Mouse (Mus musculus) embryonic facial prominence, embryonic 13.5 days (tissue): ENCODE measurements around the gene Rtn1. TPM values are rescaled to one million over a fixed set of nuclear protein-coding genes. Genes with fewer than 3 reads are reported as not detected.
A peak's percentile ranks its signal among the peaks of the same experiment; 100 is the strongest.

ENCODE experiments used
- ATAC-seq: fragments of 200-750 bp; cut with Nextera tagmentation; 2 replicates; pipeline ENCODE4 v1.8.0; 2017; ENCODE audit warnings: low read depth; ENCODE audit not compliant: insufficient number of reproducible peaks, insufficient read depth, low FRiP score, low TSS enrichment
- H3K27ac ChIP-seq: fragments of 300-500 bp; sonication (generic); 2 replicates; pipeline ENCODE4 v1.5.1; 2015; ENCODE audit warnings: moderate library complexity, mild to moderate bottlenecking, inconsistent platforms
- H3K27me3 ChIP-seq: fragments of 300-500 bp; sonication (generic); 2 replicates; pipeline ENCODE4 v1.6.1; 2015; ENCODE audit warnings: mild to moderate bottlenecking, inconsistent platforms
- H3K36me3 ChIP-seq: fragments of 300-500 bp; sonication (generic); 2 replicates; pipeline ENCODE4 v1.6.1; 2015; ENCODE audit warnings: mild to moderate bottlenecking, inconsistent platforms
- H3K4me1 ChIP-seq: fragments of 300-500 bp; sonication (generic); 2 replicates; pipeline ENCODE4 v1.6.1; 2015; ENCODE audit warnings: inconsistent platforms
- H3K4me2 ChIP-seq: fragments of 300-500 bp; sonication (generic); 2 replicates; pipeline ENCODE4 v1.6.1; 2015; ENCODE audit warnings: moderate library complexity, mild to moderate bottlenecking, inconsistent platforms
- H3K4me3 ChIP-seq: fragments of 300-500 bp; sonication (generic); 2 replicates; pipeline ENCODE4 v1.5.1; 2015; ENCODE audit warnings: mild to moderate bottlenecking, inconsistent platforms
- H3K9ac ChIP-seq: fragments of 300-500 bp; sonication (generic); 2 replicates; pipeline ENCODE4 v1.6.1; 2015; ENCODE audit warnings: mild to moderate bottlenecking, inconsistent platforms
- H3K9me3 ChIP-seq: fragments of 300-500 bp; sonication (generic); 2 replicates; pipeline ENCODE4 v1.6.1; 2016; ENCODE audit warnings: inconsistent platforms
- WGBS: fragments of 180-500 bp; shearing (Covaris S2); methylation state at CpG from one replicate; pipeline ENCODE4 v1.1.7; 2015; ENCODE audit warnings: mixed read lengths; 5-methylcytosine and 5-hydroxymethylcytosine counted together
- polyA plus RNA-seq: library from polyadenylated mRNA; unstranded; fragments of >200 nt; fragmentation: Nextera tagmentation; extraction: Ambion mirVana; gene quantifications from 2 replicates; pipeline ENCODE4 v1.2.1, GENCODE M21; 2015

The Rtn1 gene
- polyA plus RNA-seq, 1 experiment from 2014 or later = 43.8 TPM

DNA sequence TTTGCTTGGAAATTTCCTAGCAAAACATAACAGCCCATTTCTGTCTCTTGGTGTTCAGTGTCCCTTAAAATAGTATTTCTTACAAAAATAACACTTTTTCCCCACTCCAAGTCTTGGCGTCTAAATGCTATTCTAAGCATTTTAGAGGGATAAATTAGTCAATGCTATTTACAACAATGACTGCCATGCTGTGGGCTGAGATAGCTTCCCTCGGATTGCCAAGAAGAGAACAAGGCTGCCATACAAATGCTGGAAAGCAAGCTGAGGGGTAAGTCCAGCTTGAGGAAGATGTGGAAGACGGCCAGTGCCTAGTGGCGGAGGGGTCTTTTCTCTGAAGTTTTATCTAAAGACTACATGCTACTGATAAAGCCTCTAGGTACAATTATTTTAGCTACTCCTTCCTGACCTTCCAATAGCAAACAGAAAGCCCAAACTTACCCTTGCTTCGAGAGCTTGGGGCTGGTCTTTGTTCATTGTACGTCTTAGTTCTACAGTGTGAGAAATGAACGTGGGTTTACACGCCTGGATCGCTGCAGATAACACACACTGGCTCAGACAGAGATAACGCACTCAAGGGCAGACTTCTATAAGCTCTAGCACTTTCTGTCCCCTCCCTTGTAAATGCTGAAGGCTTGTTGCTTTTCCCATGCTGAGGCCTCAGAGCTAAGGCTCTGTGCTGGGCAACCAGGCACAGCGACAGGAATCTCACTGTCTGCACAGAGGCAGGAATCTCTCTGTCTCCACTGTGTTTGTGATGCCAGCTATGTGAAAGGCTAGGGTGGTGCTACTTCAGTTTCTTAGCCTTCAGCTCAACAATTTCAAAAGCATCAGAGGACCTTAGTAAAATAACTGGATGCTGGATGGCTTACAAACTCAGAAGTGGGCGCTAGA is 145.4 kb downstream of the Rtn1 start:
- no peaks in the 10 kb centered on the region for H3K36me3 ChIP-seq
- WGBS = 81% methylated on average over 12 of the region's 12 CpGs
- no peak overlapping the region for H3K4me3 ChIP-seq
- ATAC-seq = no peak
- H3K4me2 ChIP-seq = no peak overlapping the region
- no peak overlapping the region for H3K27ac ChIP-seq
- no peaks in the 10 kb centered on the region for H3K27me3 ChIP-seq
- H3K4me1 ChIP-seq = no peaks in the 10 kb centered on the region
- no peak overlapping the region for H3K9ac ChIP-seq
- H3K9me3 ChIP-seq = no peaks in the 10 kb centered on the region

DNA sequence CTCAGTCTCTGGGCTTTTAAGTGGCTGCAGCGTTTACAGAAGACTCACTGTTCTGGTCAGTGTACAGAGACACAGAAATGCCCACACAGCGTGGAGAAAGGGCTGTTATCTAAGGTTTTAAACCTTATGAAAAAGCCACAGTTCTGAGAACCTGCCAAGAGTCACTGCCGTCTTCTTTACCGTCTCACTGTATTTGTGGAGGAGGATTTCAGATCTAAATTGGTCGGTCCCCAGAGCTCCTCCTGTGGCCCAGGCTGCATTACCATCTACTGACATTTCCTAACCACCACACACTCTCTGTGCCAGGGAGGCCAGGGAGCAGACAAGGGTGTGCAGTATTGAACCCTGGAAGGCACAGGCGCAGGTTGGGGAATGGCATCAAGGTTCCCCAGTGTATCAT is 151.9 kb downstream of the Rtn1 start:
- Histone ChIP-seq H3K9me3 (no peaks in the 10 kb centered on the region), H3K27me3 (no peaks in the 10 kb centered on the region), H3K36me3 (no peaks in the 10 kb centered on the region), H3K4me3 (no peak overlapping the region), H3K4me2 (no peak overlapping the region), H3K9ac (no peak overlapping the region), H3K27ac (no peak overlapping the region), H3K4me1 (no peaks in the 10 kb centered on the region)
- no peak for ATAC-seq
- 74% methylated on average over 6 of the region's 6 CpGs for WGBS

- no peaks in the 10 kb centered on the region for H3K27me3 ChIP-seq
- no peaks in the 10 kb centered on the region for H3K36me3 ChIP-seq
- no peak for ATAC-seq
- no peak overlapping the region for H3K4me2 ChIP-seq
- H3K9ac ChIP-seq = no peak overlapping the region
- 67% methylated on average over 3 of the region's 3 CpGs for WGBS
- no peak overlapping the region for H3K4me3 ChIP-seq
- H3K9me3 ChIP-seq = no peaks in the 10 kb centered on the region
- H3K4me1 ChIP-seq = no peaks in the 10 kb centered on the region
- no peak overlapping the region for H3K27ac ChIP-seq
Measured at GRCm38 (mm10) chr12:72253040-72253439, 155.8 kb downstream of the Rtn1 start.

GRCm38 (mm10) chr12:72251890-72252445 is 156.9 kb downstream of the Rtn1 start:
- 54% methylated on average over 10 of the region's 10 CpGs for WGBS
- no peaks in the 10 kb centered on the region for H3K4me1 ChIP-seq
- H3K9me3 ChIP-seq = no peaks in the 10 kb centered on the region
- no peak overlapping the region for H3K4me2 ChIP-seq
- no peaks in the 10 kb centered on the region for H3K36me3 ChIP-seq
- ATAC-seq = no peak
- no peaks in the 10 kb centered on the region for H3K27me3 ChIP-seq
- no peak overlapping the region for H3K4me3 ChIP-seq
- no peak overlapping the region for H3K9ac ChIP-seq
- H3K27ac ChIP-seq = no peak overlapping the region

- Histone ChIP-seq H3K4me1 (no peaks in the 10 kb centered on the region), H3K27ac (no peak overlapping the region), H3K9ac (no peak overlapping the region), H3K36me3 (no peaks in the 10 kb centered on the region), H3K4me3 (no peak overlapping the region), H3K4me2 (no peak overlapping the region), H3K9me3 (no peaks in the 10 kb centered on the region), H3K27me3 (no peaks in the 10 kb centered on the region)
- WGBS = 94% methylated on average over 1 of the region's 1 CpGs
- no peak for ATAC-seq
Measured at GRCm38 (mm10) chr12:72244951-72245350, 163.9 kb downstream of the Rtn1 start.

GRCm38 (mm10) chr12:72242807-72243206 is 166.0 kb downstream of the Rtn1 start:
- Histone ChIP-seq H3K4me3 (no peak overlapping the region), H3K27ac (no peak overlapping the region), H3K27me3 (peaks cover 12% of the 10 kb centered on the region), H3K4me1 (no peaks in the 10 kb centered on the region), H3K9ac (no peak overlapping the region), H3K4me2 (no peak overlapping the region), H3K9me3 (no peaks in the 10 kb centered on the region), H3K36me3 (no peaks in the 10 kb centered on the region)
- whole genome bisulfite sequencing = 69% methylated on average over 6 of the region's 6 CpGs
- ATAC-seq = no peak

DNA sequence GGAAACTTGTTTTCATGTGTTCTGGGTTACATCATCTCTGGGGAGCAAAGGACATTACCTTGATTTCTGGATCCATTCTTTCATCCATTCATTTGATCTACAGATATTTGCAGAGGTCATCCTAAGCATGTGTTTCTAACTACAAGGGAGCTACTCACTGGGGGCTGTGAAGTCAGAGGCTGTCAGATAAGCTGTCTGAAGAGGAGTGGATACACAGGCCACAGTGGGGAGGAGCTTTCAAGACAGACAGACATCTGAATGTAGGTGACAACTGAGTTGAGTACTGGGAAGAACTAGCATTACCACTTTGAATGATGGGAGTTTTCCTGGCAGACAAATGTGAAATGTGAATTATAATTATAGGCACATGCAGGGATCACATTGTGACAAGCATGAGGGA is 168.3 kb downstream of the Rtn1 start:
- H3K27me3 ChIP-seq = peaks cover 27% of the 10 kb centered on the region
- no peak overlapping the region for H3K4me2 ChIP-seq
- H3K4me1 ChIP-seq = peaks cover 4% of the 10 kb centered on the region
- no peaks in the 10 kb centered on the region for H3K9me3 ChIP-seq
- no peak overlapping the region for H3K4me3 ChIP-seq
- no peak overlapping the region for H3K9ac ChIP-seq
- no peak overlapping the region for H3K27ac ChIP-seq
- ATAC-seq = no peak
- H3K36me3 ChIP-seq = no peaks in the 10 kb centered on the region

GRCm38 (mm10) chr12:72239230-72239894 is 169.5 kb downstream of the Rtn1 start:
- peaks cover 4% of the 10 kb centered on the region for H3K4me1 ChIP-seq
- H3K27me3 ChIP-seq = peaks cover 28% of the 10 kb centered on the region
- H3K27ac ChIP-seq = no peak overlapping the region
- H3K4me2 ChIP-seq = no peak overlapping the region
- H3K9ac ChIP-seq = no peak overlapping the region
- no peak for ATAC-seq
- H3K9me3 ChIP-seq = no peaks in the 10 kb centered on the region
- WGBS = 46% methylated on average over 12 of the region's 12 CpGs
- H3K4me3 ChIP-seq = no peak overlapping the region
- no peaks in the 10 kb centered on the region for H3K36me3 ChIP-seq

DNA sequence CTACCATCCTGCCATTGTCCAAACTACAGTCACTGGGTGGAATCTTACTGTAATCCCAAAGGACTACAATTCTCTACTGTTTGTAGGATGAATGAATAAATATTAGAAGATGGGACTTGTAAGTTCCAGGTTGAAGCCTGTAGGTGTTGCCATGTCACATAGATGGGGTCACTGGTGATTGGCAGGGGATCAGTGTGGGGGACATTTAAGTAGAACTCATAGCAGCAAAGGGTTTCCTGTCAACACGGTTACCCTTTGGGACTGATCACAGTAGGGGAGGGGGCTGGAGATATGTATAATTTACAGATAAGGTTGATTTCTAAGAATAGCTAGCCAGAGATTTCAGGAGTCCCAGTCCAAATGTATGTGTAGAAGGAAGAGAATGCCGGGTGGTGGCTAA is 171.6 kb downstream of the Rtn1 start:
- Histone ChIP-seq H3K36me3 (no peaks in the 10 kb centered on the region), H3K4me2 (peak overlapping the region; percentile 84), H3K9ac (no peak overlapping the region), H3K4me1 (peaks cover 4% of the 10 kb centered on the region), H3K4me3 (peak overlapping the region; percentile 51), H3K27ac (no peak overlapping the region), H3K9me3 (no peaks in the 10 kb centered on the region), H3K27me3 (peaks cover 28% of the 10 kb centered on the region)
- ATAC-seq = no peak
- WGBS = 75% methylated on average over 2 of the region's 2 CpGs

DNA sequence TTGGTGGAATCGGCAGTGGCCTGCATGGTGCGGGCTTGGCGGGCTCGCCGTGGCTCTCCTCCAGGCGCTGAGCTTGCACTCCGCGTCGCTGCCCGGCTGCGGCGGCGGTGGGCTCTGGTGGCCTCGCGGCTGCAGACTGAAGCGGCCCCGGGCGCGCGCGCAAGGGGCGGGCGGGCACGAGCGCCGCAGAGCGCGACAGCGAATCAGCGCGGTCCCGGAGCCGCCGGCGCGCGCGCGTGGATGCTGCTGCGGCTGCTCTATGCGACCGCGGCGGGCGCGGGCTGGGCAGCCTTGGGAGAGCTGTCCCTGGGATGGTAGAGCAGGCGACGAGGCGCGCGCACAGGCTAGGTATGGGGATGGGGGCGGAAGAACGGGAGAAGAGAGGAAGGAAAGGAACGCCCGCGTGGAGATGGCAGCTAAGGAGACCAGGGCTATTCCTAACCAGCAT is 172.3 kb downstream of the Rtn1 start:
- Histone ChIP-seq H3K9ac (peak overlapping the region; percentile 64), H3K9me3 (no peaks in the 10 kb centered on the region), H3K4me1 (peaks cover 4% of the 10 kb centered on the region), H3K4me3 (peak overlapping the region; percentile 51), H3K27ac (no peak overlapping the region), H3K4me2 (peak overlapping the region; percentile 84), H3K27me3 (peaks cover 28% of the 10 kb centered on the region), H3K36me3 (no peaks in the 10 kb centered on the region)
- WGBS = under 1% methylated on average over 56 of the region's 56 CpGs
- peak; percentile 76; the same call in 1 of the 2 replicates for ATAC-seq

- ATAC-seq = no peak
- H3K9ac ChIP-seq = peak overlapping the region; percentile 64; the same call in 1 of the 2 replicates
- 47% methylated on average over 12 of the region's 12 CpGs for WGBS
Measured at GRCm38 (mm10) chr12:72235621-72236351, 173.1 kb downstream of the Rtn1 start.

More at GRCm38 (mm10) chr12:72235621-72236351, 173.1 kb downstream of the Rtn1 start:
- peaks cover 28% of the 10 kb centered on the region for H3K27me3 ChIP-seq
- H3K4me2 ChIP-seq = peak overlapping the region; percentile 84
- H3K4me3 ChIP-seq = peak overlapping the region; percentile 51
- peaks cover 4% of the 10 kb centered on the region for H3K4me1 ChIP-seq
- H3K36me3 ChIP-seq = no peaks in the 10 kb centered on the region
- no peaks in the 10 kb centered on the region for H3K9me3 ChIP-seq
- H3K27ac ChIP-seq = no peak overlapping the region
